Mouse (Mus musculus) mouse embryonic stem cell (cell line): ENCODE results near the gene Aff1.

ENCODE experiments used
- in situ Hi-C, 2 experiments: fragments of 300-500 bp; cut with MboI; formaldehyde crosslinking; loops; 1 replicate in 1 of 2; 3 replicates in 1 of 2; pipeline ENCODE4 v1.14.3; 2019 to 2020; ENCODE audit warnings: low sequenced_read_pairs in 2 of 2, low pct_unique_long_range_greater_than_20kb in 1 of 2, mixed read lengths in 1 of 2; ENCODE audit not compliant: unreplicated experiment in 1 of 2

Gene Aff1

DNA sequence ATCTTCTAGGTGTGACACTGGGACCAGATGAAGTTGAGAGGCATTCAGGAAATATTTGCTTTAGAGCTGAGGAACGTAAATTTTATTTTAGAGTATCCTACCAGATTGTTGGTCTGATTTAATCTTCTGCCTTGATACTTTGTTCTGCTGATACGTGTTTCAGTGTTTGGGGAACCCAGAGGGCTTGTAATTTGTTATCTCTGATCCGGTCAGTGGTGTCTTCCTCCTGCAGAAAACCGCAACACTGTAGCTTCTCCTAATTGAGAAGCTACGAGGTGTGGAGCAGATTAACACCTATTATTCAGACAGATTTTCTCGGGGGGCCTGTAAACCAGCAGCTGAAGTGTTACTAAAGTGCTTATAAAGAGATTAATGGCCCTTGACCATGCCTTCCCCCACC lies 27.0 kb downstream of the Aff1 start:
- in situ Hi-C loops, result no loop called here

DNA sequence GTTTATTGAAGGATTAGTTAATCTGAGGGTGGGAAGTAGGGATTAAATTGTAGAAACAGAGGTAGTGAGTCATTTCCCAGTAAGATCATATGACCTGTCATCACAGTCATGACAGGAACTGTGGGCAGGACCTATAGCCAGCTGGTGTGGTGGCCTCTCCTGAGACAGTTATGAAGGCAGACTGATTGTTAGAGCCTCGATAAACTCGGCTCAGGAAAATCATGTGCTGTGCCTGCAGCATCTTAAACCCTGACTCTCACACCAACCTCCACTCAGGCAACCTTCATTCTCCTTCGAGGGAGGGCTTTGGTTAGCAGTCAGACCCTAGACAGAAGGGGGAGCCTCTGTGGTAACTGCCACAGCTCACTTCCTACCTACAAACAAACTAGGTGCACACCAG lies 27.7 kb downstream of the Aff1 start:
- in situ Hi-C loops, result no loop called here

DNA sequence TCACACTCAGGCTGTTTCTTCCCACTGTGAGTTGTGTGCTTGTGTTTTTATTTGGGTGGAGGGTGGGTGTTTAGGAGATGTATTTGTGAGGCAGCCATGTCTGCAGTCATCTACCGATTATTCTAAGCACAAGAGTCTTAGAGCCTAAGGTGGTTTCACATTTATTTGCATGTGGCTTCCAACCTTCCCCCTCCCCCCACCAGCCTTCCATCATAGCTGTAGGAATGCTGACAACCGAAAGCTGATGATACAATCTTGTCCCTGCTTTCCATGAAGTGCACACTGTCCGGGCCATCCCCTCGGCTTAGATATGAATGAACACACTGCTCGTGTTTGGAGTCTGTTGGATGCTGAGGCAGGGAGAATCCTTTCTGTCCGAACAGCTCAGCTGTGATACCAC lies 28.8 kb downstream of the Aff1 start:
- in situ Hi-C loops, result no loop called here

DNA sequence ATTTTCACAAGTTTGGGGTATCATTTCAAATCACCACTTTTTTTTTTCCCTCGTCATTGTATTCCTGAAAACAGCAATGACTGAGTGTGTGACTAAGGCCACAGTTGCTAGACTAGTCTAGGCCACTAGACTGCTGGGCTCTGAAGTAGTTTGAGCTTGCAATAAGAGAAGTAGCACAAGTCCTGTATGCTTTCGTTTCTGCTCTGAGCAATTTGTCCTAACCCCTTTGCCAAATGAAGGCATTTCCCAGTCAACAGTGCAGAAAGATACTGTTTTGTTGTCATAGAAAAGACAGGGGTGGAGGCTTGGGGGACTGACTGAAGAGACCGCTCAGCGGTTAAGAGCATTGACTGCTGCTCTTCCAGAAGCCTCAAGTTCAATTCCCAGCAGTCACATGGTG lies 29.3 kb downstream of the Aff1 start:
- in situ Hi-C loops, result no loop called here

- in situ Hi-C loops, result no loop called here
These were observed 30.5 kb downstream of the Aff1 start for GRCm38 (mm10) chr5:103722721-103723120.

- in situ Hi-C loops, result no loop called here
These were observed 32.2 kb downstream of the Aff1 start for GRCm38 (mm10) chr5:103724384-103724783.

- in situ Hi-C loops, result no loop called here
These were observed 32.6 kb downstream of the Aff1 start for GRCm38 (mm10) chr5:103724823-103725222.

DNA sequence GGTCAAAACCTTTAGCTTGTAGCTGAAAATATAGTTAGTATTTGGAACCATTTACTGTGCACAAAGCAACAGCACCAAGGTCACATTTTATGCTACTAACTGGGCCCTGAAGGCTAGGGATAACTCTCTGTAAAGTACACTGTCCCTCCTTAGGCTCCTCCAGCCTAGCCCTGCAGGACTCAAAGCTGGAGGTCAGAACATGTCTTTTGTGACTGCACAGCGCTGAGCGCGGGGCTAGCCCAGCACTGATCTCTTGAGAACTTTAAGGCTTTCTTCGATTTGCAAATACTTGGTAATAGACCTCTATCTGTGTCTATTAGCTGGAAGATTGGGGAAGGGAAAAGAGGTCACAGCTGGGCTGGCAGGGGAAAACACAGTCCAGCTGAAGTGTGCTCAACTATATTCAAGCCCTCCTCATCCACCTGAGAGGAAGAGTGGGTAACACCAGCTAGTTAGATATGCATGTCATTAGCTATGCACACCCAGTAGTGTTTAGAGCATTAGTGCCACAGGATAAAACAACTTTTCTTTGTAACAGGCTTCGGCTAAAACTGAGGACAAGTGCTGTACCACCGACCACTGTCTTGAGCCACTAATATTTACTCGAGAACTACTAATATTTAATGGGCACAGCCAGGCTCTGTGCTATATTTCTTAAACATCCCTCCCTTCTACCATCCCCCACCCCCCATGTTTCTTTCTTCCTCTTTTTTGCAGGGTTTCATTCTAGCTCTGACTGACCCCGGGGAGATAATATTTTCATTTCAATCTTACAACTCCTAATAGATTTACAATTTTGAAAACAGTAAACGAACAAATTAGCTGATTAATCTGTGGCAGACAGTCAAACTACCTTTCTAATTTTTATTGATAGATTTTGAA lies 33.3 kb downstream of the Aff1 start:
- in situ Hi-C loops, result no loop called here

DNA sequence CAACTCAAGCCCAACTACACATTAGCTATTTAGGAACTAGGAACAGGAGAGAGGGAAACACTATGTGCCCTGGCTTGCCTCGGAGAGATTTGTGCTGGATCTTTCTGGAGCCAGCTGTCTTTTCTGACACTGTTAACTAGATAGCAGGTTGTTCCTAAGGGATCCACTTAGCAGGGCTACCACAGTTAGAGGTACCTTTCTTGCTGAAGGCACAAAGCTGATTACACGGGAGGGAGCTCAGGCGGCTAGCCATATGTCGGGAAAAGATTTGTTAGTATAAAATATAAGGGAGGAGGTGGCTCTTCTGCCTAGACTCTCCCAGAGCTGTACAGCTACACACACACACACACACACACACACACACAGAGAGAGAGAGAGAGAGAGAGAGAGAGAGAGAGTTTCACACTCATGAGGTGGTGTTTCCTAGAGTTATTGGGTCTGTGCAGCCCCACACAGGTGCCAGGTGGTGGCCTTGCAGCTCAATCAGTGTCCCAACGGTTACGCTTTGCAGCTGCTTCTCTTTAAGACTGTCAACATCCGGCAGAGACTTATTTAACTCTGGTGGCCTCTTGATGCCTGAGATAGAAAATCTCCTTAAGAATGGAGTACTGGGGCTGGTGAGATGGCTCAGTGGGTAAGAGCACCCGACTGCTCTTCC lies 34.2 kb downstream of the Aff1 start:
- in situ Hi-C loops, result no loop called here

DNA sequence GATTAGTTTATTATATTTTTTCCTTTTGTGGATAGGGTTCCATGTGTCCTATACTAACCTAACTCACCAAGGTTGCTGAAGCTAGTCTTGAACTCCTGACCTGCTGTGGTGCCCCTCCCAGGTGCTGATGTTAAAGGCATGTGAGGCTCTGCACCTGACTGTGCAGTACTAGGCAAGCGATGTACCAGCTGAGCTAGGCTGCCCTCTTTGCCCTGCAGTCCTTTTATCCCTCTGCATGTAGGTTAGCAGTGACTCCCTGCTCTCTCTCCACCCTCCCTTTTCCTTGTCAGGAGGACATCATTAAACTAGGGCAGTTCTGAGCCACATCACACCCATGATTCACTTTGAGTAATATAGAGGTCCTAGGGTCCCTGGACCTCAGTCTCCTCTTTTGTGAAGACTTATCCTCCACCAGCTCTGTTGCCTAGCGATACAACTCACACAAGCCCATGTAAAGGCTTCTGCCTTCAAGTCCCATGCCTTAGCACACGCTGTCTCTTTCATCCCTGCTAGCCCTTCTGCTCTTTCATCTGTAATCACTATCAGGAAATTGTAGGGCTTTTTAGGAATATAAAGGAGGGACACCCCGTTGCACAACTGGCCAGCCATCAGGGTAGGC lies 35.7 kb downstream of the Aff1 start:
- in situ Hi-C loops, result no loop called here

- in situ Hi-C loops, result no loop called here
These were observed 37.1 kb downstream of the Aff1 start for GRCm38 (mm10) chr5:103729225-103729624.

- in situ Hi-C loops, result no loop called here
These were observed 38.0 kb downstream of the Aff1 start for GRCm38 (mm10) chr5:103730142-103730541.

GRCm38 (mm10) chr5:103730727-103731126 lies 38.6 kb downstream of the Aff1 start:
- in situ Hi-C loops, result no loop called here

DNA sequence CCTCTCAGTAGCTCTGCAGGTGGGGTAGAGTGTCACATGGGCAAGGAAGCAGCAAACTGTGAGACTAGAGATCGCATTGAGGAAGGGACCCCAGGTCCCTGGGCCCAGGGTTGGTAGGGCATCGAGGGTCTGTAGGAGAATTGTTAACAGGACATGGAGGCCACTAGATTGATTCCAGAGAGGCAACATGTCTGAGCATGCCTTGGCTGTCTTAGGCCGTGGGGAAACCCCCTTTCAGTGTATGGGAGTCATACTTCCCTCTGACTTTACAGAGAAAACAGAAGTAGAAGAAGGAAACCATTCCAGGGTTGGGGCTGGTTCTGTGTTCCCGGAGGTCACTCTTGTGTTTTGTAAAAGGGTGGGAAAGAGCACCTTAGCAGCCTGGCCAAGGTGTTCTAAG lies 40.4 kb downstream of the Aff1 start:
- in situ Hi-C loops, result no loop called here

DNA sequence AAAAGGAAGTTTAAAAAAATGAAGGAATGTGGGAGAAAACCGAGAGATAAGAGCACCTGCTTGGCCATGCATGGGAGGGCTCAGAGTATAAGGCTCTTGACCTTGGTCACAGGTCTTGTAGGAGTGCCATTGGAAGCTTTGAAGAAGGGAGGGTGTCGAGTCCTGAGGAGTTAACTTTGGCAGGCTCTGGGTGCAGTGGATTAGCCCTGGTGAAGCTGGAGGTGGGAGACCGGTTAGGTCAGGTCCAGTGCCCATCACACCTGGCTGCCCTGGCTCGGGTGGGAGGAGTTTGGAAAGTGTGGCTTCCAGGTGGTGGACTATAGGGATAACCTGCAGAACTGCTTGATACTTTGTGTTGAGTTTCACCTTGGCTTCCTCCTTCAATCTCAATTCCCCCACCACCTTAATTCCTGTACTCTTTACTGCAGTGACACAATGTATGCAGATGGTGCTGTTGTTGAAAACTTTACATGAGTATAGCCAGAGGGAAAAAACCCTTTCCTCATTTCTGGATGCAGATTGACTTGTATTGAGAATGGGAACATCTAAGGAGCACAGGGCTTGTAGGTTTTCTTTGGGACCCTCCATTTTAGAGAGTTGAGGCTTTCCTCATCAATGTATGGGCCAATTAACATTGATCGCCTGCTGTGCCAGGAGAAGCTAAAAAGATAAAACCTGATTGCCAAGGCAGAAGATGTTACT lies 43.4 kb downstream of the Aff1 start:
- in situ Hi-C loops, result no loop called here

GRCm38 (mm10) chr5:103736553-103737207 lies 44.5 kb downstream of the Aff1 start:
- in situ Hi-C loops, result no loop called here

- in situ Hi-C loops, result no loop called here
These were observed 45.3 kb downstream of the Aff1 start for GRCm38 (mm10) chr5:103737208-103738066.

DNA sequence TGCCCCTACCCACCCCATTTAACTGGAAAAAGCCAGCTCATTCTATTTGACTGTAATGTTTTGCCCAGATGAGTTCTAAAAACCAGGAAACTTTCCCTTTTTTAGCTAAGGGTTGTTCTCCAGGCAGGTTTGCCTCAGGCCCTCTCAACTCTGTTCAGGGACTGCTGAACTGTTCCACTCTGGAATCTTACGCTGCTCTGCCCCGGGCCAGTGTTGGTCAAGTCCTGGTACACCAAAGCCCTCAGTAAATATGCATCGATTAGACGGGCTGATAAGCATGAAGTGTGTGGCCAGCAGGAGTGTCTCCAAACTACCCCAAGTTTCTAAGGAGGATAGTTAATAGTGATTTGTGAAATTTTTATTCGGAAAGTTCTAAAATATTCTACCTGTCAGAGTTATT lies 46.3 kb downstream of the Aff1 start:
- in situ Hi-C loops, result no loop called here
